Mouse (Mus musculus) brain, adult 2 months (tissue): ENCODE data around the gene Dnaaf2.
"Not testable (repeated sequence)": the region's sequence is repeated elsewhere in the genome, so short reads cannot be mapped to it uniquely, and the experiment has no call there.

Source experiments
- DNase-seq: peaks from one replicate; pipeline ENCODE4 v3.0.0; 2011; ENCODE audit warnings: low read depth, low spot score

Gene Dnaaf2

GRCm38 (mm10) chr12:69164904-69165303 is 33.3 kb downstream of the Dnaaf2 start:
- no peak for DNase-seq

DNA sequence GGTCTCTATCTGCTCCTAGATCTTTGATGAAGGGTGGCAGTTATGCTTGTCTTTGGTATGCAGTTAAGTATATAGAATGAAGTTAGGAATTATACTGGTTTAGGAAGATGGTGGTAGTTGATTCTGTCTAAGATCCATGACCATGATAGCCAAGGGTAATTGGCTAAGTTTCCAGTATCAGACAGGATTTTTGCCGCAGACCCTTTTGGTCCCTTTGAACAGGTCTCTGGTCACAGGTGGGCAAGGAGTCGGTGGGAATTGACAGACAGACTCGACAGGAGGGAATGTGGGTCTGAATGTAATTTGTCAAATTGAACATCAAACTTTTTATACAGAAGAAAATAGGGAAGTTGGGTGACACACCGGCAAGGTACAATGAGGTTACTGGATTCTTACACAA is 34.6 kb downstream of the Dnaaf2 start:
- not testable (repeated sequence) for DNase-seq

DNA sequence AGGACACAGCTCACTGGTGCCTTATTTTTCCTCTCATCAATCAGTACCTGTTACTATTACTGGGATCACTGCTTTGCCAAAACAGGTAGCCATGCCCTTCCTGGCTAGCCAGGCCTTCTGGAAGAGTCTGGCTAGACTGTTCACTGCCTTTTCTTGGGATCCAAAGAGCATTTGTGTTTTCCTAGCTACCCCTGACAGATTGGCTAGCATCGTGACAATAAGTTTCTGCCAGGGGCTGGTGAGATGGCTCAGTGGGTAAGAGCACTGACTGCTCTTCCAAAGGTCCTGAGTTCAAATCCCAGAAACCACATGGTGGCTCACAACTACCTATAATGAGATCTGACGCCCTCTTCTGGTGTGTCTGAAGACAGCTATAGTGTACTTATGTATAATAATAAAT is 37.6 kb downstream of the Dnaaf2 start:
- DNase-seq, result not testable (repeated sequence)

- peak; percentile 76 for DNase-seq
Observed at GRCm38 (mm10) chr12:69159578-69159940, 38.7 kb downstream of the Dnaaf2 start.

DNA sequence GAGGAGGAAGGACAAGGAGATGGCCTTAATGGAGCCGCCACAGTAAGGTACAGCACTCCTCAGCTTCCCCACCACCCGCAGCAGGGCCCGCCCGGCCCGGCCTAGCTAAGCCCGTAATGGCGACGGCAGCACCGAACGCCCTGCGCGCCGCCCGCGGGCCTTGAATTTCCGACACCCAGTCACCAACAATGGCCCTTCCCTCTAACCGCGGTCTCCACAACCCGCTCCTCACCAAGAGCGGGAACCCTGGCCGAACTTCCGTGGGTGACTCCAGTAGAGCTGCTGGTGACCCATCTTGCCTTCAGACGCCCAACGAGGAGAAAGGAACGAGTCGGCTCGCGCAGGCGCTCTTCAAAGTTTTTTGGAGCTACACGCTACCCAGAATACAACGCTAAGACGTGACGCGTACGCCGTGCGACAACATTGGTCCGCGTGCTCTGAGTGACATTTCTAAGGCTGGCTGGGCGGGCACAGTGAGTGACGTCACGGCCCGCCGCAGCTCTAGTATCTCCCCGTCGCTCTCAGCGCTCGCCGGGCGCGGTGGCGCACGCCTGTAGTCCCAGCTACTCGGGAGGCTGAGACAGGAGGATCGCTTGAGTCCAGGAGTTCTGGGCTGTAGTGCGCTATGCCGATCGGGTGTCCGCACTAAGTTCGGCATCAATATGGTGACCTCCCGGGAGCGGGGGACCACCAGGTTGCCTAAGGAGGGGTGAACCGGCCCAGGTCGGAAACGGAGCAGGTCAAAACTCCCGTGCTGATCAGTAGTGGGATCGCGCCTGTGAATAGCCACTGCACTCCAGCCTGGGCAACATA is 39.3 kb downstream of the Dnaaf2 start, which contains the start of gene Rps29:
Rps29 (minus strand) TSS at position 422 of the 813 bp plus-strand sequence.
- peak; percentile 100 for DNase-seq

DNA sequence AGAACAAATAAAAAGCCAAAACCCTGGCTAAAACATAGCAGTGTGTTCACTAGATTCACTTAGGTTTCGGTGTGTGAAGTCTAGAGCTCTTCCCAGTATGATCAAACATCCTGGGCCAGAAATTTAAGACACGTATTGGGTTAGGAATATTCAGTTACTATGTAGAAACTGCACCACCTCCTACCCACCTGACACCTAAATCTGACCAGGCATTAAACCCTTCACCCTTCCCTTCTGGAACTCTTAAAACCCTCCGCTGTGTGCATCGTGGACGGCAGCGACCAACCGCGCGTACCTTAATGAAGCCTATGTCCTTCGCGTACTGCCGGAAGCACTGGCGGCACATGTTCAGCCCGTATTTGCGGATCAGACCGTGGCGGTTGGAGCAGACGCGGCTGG is 39.9 kb downstream of the Dnaaf2 start:
- DNase-seq, result no peak

DNA sequence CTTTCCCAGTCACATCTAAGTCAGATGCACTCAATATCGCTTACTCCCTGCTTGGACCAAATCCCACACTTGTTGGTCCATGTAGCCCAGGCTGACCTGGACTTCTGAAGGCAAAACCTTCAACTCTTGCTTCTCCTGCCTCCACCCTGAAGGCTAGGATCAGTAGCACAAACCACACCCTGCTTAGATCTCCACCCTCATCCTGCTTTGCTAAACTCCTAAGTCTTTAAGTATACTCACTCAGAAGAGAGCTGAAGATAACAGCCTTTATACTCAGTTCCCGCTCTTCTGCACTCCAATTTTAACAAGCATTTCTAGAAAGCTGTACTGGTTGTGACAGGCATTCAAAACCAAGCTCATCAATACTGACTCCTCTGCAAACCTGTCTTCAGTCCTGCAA is 41.1 kb downstream of the Dnaaf2 start:
- no peak for DNase-seq

DNA sequence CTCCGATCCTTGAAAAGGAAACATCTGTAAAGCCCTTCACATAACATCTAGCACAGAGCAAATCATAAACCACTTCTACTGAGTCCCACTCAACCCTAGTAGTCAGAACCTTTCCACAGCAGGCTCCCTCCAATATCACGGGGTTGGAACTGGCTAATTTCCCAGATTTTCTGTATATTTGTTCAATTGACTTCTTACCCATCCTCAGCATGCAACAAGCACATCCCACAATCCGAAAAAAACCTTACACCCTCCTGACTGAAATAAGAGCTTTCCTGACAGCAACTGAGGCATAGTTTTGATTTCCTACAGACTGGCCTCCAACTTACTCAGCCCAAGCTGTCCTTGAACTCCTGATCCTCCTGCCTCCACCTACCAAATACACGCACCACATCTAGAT is 41.8 kb downstream of the Dnaaf2 start:
- DNase-seq, result no peak

GRCm38 (mm10) chr12:69155923-69156322 is 42.3 kb downstream of the Dnaaf2 start:
- DNase-seq, result no peak

GRCm38 (mm10) chr12:69150049-69150448 is 48.2 kb downstream of the Dnaaf2 start:
- no peak for DNase-seq

- no peak for DNase-seq
Observed at GRCm38 (mm10) chr12:69147166-69147735, 51.0 kb downstream of the Dnaaf2 start.

DNA sequence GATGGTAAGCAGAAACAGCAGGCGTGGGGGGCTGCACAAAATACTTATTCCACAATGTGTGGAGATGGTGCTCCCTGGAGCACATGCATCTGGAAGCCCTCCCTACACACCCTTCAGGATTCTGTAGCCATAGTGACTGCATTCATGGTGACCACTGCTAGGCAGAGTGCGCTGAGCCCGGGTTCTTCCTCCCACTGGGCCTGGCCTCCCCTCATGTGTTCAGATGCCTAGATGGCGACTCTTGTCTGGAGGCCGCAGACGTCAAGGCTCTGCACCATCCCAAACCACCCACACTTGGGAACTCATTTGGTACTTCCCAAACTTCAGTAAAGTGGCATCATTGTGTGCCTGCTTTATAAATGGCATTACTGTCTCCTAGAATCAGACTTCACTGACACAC is 54.8 kb downstream of the Dnaaf2 start:
- DNase-seq, result no peak

GRCm38 (mm10) chr12:69139841-69140240 is 58.4 kb downstream of the Dnaaf2 start:
- no peak for DNase-seq

DNA sequence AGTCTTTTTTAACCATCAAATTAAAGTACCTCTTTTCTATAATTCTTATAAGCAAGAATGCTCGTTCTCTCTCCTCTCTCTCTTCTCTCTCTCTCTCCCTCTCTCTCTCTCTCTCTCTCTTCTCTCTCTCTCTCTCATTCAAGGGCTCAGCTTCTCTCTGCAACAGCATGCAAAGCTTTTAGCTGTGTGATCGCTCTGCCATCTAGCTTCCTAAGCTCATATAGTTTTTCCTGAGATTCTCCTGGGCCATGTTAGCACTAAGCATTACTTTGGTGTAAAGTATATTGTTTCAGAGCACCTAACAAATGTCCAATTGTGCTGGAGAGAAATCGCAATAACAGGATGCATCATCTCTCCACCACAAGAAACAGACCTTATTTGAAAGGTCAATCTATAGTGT is 59.0 kb downstream of the Dnaaf2 start:
- DNase-seq, result no peak
